Mouse (Mus musculus) mouse embryonic stem cell (cell line): ENCODE results near the gene Cpn1.

Experiments used
- in situ Hi-C, 2 experiments: fragments of 300-500 bp; cut with MboI; formaldehyde crosslinking; loops; 1 replicate in 1 of 2; 3 replicates in 1 of 2; pipeline ENCODE4 v1.14.3; 2019 to 2020; ENCODE audit warnings: low sequenced_read_pairs in 2 of 2, low pct_unique_long_range_greater_than_20kb in 1 of 2, mixed read lengths in 1 of 2; ENCODE audit not compliant: unreplicated experiment in 1 of 2

Cpn1 gene

DNA sequence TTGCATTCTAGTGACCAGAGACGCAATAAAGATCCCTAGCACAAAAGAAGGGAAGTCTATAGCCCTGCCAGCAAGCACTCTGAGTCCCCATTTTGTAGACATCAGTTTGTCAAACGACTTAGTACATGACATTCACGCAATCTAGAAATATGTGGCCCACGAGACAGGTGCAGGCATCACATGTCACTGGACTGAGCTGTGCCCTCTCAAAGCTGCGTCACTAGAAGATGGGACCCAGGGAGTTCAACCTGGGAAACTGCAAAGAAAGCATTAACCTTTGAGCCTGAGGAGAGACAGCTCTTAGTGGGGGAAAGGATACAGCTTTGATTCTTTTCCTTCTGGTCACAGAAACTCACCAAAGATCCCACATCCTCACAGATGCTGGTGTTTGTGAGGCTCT, 31.1 kb downstream of the Cpn1 start:
- in situ Hi-C loops = loop anchor here (10.0 kb wide), 1 partner anchor 120 kb away; no protein-coding TSS in a partner anchor

DNA sequence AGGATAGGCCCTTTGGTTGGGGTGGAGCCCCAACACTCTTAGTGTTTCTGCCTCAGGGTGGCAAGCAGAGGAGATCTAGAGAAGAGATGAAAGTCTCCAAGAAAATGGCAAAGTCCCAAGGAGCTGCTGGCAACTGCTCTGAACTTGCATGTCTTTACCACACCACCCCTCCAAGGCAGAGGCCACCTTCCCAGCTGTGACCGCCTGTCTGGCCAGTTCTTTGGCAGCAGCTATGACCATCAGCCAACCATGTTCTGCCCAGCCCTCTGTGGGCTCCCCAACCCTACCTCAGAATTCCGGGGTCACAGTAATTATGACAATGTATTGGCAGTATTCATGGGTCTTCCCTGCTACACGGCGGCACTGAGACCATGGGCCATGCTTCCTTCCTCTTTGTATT, 31.5 kb downstream of the Cpn1 start:
- in situ Hi-C loops = loop anchor here (10.0 kb wide), 1 partner anchor 120 kb away; no protein-coding TSS in a partner anchor

DNA sequence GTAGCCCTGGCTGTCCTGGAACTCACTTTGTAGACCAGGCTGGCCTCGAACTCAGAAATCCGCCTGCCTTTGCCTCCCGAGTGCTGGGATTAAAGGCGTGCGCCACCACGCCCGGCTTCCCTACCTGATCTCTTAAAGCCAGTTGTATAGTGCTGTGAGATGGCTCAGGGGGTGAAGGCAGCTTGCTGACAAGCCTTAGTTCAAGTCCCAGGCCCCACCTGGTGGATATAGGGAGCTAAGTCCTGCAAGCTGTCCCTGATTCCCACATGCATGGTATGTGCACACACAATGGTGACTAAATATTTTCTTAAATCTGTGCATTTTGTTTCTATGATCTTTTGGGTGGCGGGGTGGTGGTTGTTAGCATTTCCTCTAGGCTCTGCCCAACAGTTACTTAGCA, 33.4 kb downstream of the Cpn1 start:
- in situ Hi-C loops = loop anchor here (10.0 kb wide), 1 partner anchor 118 kb away; no protein-coding TSS in a partner anchor

DNA sequence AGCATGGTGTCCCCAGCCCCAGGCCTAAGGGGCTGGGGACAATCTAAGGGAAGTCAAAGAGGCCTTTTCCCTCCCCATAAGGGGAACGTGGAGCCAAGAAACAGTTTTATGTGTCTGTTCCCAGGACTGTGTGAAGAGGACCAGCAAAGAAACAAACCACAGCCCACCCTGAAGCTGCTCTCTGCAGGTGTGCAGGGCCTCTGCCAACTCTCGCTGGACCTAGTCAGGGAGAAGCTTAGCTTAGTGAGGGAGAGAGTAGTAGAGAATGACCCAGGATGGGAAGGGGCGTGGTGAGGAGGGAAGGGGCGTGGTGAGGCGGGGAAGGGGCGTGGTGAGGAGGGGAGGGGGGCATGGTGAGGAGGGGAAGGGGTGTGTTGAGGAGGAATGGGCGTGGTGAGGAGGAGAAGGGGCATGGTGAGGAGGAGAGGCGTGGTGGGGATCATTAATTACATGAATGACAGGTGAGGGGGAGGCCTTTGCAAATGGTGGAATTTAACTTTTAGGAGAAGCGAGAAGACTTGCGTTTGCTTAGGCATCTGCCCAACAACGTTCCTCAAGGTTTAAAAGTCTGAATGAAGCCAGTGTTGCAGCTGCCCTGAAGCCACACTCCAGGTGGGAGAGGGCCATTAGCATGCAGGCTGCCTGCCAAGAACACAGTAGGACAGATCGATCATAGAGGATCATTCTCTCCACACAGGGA, 37.1 kb downstream of the Cpn1 start:
- in situ Hi-C loops = no loop called here

DNA sequence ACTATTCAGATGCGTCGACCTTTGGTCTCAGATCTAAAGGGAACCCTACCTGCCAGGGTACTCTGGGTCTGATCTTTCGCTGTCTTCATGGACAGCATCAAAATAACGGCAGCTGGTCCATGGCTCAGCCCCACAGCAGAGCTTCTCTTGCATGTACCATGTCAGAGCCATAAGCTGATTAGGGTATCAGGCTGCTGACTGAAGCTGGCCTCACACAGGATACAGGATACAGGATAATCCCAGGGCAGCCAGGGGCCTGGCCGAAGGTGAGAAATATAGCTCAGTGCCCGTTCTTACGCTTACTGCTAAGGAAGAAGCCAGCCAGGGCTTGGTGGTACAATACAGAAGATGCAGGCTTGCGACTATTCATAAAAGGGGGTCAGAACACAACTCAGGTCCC, 41.8 kb downstream of the Cpn1 start:
- in situ Hi-C loops = no loop called here

DNA sequence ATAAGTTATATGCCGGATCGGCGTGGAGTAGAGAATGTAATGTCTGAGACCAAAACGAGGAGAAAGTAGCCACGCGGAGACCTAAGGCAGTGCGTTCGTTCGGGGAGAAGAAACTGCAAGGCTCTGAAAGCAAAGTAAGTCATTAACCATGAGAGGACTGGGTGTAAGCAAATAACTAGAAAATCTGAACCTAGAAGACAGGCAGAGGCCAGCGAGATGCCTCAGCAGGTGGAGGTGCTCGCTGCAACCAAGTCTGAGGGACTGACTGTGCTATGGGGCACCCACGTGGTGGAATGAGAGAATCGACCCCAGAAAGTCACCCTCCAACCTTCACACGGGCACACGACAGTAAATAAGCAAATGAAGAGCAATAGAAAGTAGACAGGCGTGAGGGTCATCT, 43.3 kb downstream of the Cpn1 start:
- in situ Hi-C loops = no loop called here

DNA sequence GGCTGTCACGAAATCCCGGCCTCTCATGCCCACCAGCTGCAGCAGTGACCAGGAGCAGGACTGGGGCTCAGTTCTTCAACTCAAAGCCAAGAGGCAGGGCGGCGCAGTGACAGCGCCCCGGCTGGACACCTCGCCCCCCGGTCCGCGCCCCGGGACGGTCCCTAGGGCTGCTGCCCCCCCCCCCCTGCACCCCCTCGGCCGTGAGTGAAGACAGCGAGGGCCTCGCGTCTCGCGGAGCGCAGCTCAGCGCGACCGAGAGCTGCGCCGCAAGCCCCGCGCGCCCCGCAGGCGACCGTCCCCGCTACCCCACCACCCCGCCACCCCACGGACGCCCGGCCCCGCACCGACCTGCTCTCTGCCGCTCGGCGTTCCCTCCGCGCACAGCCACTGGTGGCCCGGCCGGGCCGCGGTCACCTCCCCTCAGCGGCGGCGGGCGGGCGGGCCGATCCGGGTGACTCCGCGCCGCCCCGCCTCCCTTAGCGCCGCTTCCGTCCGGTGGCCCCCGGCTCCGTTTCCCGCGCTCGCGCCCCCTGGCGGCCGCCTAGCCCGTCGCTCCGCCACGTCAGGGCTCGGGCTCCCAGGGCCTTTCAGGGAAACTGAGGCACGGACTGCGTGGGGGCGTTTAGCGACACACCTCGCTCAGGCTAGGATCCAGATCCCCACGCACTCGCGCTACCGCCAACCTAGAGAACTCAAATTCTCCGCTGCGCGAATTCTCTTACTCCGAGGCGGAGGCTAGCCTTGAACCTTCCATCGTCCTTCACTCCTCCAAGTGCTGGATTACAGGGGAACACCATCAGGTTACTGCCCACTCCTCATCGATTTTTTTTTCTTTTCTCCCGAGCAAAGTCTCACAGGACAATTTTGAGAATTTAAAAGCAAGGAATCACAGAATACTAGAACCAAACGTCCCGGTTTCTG, 46.3 kb downstream of the Cpn1 start, which contains the start of gene Dnmbp:
Dnmbp (minus strand) TSS at position 423 of the 921 bp plus-strand sequence.
- in situ Hi-C loops = no loop called here

DNA sequence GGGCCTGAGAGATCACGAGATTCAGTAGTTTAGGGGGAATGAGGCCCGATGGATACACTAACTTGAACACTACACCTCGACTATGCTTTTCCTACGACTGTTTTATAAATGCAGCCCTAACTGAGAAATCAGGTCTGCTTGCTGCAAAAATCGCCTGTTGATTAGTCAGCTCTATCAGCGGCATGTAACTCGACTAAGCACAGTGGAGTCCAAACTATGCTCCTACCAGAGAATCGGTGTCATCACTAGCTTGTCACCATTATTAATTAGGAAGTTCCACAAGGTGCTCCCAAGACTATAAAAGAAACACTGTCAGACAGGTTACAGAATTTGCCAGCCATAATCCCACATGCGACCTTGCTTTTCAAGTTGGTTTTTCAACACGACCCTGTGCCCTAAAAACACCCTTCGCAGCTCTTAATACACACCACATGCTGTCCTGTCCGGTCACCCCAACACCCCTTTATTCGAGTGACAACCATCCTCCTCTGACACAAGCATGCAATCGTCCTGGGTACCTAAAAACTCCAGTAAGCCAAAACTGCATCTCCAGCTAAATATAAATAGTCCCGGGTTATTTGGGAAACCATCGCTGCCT, 47.1 kb downstream of the Cpn1 start:
- in situ Hi-C loops = no loop called here

DNA sequence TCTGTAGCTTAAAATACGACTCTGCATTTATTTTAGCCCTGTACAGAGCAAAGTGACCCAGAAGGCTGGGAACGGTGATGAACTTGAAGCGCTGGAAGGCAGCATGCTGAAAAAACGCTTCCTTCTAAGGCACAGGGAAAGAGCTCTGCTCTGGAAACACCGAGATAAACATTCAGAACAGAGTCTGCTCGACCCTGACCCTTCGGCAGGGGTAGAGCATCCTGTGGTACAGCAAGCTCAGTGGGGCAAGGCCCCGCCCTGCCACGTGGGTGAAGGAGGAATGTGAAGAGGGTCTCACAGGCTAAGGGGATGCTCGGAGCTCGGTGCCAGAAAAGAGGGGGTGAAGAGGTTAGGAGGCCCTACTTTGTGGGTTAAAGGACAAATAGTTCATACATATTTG, 48.0 kb downstream of the Cpn1 start:
- in situ Hi-C loops = no loop called here

DNA sequence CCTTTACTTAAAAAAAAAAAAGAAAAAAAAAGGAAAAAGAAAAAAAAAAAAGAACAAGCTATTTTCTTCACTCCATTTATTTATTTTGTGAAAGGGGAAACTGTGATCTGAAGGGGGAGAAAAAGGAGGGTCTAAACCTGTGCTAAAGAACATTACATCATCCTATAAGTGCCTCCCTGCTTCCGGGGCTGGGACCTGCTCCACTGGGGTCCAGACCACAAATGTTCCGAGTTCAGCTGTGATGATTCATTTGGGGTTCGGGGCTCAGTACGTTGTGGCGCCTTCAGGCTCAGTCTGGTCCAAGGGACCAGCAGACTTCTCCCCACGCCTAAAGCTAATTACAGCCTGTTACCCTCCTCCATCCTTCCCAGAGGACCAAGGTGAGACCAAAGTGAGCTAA, 55.4 kb downstream of the Cpn1 start:
- in situ Hi-C loops = no loop called here

DNA sequence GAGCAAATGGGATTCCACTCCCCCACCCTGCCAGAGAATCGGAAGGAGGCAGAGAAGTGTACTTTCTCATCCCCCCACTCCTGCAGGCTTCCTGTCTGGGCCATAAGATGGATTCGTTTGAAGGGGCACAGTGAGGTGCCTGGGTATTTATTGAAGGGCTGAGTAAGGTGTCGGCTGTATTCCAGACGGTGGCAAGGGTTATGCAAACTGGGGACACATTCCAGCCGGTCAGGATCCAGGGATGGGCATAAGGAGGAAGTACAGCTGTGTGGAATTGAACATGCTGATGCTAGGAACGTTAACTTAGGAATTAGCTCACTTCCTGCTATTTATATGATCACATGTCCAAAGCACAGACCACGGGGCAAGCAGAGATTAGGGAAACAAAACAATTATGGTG, 56.0 kb downstream of the Cpn1 start:
- in situ Hi-C loops = no loop called here

DNA sequence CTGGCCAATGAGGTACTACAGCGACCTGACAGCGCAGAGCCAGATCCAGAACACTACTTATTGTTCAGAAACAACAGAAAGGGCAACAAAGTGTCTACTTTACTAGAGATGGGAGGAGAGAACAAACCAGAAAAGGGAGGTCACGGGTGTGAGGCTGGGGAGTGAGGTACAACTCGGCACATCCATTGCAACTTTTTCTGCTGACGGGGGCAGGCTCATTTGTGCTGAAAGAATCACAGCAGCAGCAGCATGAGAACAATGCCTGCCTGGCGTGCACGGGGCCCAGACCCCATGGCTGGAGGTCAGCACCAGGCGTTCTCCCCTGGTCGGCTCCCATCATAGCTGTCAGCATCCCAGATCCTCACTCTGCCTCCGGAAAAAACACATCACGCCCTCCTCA, 56.5 kb downstream of the Cpn1 start:
- in situ Hi-C loops = no loop called here

DNA sequence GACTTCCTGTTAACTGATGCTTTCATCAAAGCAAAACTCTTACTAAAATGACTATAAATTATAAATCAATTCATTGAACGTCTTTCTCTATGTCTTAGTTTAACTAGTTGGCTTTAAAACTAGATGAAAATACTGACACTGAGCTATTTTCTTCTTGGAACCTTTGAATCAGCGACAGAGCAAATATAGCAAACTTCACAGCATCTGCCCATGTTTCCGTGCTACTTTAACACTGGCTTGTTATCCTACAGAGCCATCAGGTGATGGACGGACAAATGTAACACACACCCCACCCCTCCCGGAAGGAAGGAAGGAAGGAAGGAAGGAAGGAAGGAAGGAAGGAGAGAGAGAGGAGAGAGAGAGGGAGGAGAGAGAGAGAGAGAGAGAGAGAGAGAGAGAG, 58.4 kb downstream of the Cpn1 start:
- in situ Hi-C loops = no loop called here

DNA sequence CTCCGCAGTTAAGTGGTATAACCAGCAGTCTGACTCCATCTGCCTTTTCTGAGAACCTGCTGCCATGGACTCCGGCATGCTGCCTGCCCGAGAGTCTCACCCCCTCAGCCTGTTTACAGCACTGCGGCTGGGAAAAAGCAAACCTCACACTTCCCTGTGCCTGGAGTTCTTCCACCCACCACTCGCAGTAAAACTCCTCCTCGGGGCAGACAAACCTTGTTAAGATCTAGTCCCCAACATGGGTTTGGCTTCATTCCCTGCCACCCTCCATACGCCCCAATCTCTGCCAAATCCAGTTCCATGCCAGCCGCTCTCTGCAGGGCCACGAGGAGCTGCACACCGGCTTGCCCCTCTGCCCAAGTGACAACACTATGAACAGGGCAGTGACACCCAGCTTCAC, 59.3 kb downstream of the Cpn1 start:
- in situ Hi-C loops = no loop called here

DNA sequence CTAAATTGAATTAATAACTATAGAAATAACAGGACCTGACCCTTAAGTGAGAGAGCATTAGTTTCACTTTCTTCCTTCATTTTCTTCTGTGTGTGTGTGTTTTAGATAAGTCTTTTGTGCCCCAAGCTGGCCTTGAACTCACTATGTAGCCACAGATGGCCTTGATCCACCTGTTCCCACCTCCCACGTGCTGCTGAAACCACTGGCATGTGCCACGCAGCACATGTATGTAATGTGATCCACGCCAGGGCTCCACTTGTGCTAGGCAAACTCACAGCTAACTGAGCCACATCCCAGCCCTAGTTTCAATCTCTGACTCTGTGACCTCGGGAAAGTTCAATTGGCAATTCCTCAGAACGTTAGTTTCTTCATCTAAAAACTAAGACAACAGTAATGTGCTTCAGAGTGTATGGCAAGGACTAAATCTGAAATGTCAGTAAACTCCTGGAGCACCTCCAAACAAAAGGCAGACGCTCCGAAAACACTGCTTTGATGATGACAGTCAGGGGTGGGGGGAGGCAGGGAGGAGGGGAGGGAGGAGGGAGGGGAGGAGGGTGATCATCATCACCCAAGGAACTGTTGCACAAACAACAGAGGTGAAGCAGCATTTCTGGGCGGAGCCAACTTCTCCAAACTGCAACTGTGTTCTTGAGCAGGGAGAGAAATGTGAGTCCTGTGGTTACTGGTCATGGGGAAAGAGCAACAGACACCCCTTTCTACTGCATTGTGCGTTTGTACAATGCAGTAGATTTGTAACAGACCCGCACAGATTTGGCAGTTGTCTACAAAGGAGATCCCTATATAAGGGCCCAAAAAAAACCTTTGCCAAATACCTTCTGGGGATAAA, 60.0 kb downstream of the Cpn1 start:
- in situ Hi-C loops = no loop called here

DNA sequence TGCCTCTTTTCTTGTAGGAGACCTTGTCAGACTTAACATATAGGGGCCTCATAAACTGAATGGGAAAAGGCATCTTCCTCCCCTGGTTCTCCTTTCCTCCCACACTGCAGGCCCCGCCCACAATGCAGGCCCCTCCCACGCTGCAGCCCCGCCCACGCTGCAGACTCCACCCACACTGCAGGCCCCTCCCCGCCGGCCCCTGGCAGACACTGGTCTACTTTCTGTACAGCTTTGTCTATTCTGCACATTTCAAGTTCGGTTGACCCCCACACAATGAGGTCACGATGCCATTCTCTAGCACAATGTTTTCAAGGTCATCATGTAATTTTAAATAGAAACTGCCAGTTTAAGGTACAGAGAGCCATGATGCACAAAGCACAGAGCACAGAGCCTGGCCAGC, 62.0 kb downstream of the Cpn1 start:
- in situ Hi-C loops = no loop called here

DNA sequence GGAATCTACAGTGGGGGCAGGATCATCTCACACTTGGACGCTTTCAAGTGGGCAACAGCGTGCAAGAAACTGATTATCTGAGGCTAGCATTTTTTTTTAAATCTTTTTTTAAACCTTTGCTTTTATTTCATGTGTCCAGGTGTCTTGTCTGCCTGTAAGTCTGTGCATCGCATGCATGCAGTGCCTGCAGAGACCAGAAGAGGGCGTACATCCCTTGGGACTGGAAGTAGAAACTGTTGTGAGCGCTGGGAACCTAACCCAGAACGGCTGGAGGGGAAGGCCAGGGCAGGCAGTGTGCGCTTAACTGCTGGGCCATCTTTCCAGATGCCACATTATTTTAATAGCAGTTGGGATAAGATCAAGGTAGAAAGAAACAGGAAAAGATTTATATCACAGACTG, 63.4 kb downstream of the Cpn1 start:
- in situ Hi-C loops = no loop called here

DNA sequence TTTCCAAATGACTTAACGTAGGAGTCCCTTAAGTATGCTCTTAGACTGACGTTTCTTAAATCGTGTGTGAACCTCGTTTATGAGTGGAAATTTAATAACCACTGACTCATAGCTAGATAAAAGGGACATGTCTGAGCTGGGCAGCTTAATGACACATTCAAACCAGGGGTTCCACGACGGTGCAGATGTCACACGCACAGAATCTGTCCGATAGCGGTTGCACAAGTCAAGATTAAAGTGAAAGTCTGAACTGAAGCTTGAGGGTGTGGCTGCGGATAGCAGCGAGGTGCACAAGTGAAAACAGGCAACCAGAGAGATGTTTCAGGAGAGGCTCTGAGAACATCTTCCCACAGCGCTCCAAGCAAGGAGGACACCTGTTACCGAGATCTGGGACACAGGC, 64.9 kb downstream of the Cpn1 start:
- in situ Hi-C loops = no loop called here
